Mouse (Mus musculus) urinary bladder, postnatal 10 days (tissue): ENCODE data around the gene Zscan2.

Experiments used
- DNase-seq: peaks from one replicate; pipeline ENCODE4 v3.0.0; 2022; ENCODE audit warnings: low spot score

Zscan2 gene

DNA sequence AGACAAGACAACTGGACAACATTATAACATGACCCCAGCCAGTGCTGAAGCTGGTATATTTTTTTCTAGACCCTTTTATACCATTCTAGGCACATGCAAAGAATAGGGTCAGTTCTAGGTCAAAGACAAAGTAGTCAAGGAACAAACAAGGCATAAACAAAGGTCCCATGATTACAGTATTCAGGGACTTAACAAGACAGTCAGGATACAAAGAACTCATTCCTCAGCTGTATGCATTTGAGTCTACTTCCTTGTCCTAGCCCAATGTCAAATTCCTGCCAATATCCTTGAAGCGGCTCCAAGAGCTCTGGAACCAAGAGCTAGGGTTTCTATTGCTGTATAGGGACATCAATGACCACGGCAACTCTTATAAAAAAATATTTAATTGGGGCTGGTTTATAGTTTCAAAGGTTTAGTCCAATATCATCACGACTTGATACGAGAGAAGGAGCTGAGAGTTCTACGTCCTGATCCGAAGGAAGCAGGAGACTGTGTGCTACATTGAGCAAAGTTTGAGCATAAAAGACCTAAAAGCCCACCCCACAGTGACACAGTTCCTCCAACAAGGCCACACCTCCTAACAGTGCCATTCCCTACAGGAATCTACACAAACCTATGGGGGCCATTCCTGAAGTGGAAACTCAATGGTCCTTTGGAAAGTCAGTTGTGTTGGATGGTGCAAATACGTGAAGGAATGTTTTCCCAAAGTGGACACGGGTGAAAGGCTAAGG is 16.6 kb upstream of the Zscan2 start:
- DNase-seq, result no peak

GRCm38 (mm10) chr7:80844691-80845090 is 16.0 kb upstream of the Zscan2 start:
- DNase-seq, result no peak

DNA sequence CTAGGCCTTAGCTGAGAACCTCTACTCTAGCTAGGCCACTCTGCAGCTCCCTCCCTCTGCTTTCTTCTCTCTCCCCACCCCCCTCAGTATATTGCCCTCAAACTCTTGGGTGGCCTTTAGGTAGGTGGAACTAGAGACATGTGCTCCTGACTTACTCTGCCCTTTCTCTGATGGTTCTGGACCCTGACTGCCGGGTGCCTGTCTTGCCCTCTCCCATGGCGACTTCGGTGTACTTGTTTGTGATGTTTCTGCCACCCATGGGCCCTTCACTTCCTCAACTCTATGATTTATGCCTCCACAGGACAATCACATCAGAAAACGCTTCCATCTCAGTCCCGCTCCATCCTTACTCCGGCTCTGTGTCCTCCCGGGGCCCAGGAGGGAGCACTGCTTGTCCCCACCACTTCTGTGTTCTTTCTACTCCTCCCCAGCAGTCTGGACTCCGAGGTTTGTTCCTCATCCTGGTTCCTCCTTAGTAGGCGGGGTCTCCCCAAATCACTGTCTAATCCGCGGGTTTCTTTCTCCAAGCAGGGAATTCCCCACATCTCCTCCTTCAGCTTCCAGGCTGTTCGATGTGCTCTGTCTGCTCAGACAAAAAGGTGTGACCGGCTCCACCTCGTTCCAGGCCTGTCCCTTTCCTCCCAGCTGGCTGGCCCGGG is 15.0 kb upstream of the Zscan2 start:
- DNase-seq, result no peak

- no peak for DNase-seq
Observed at GRCm38 (mm10) chr7:80846280-80846678, 14.4 kb upstream of the Zscan2 start.

DNA sequence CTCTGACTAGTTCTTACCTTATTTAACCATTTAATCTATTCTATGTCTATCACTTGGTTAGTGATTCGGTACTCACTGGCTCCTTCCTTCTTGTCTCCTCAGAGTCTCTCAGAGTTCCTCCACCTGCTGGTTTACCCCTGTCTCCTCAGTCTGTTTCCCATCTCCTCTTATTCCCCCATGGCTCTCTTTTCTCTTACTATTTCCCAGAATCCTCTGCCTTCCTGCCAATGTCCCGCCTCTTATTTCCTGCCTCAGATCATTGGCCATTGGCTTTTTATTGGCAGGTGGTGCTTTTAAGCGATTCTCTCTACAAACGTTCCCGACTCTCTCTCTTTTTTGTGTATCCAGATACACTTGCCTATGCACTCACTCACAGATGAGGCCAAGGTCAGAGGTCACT is 14.0 kb upstream of the Zscan2 start:
- DNase-seq, result no peak

GRCm38 (mm10) chr7:80849267-80849666 is 11.5 kb upstream of the Zscan2 start:
- DNase-seq, result no peak

GRCm38 (mm10) chr7:80849710-80850109 is 11.0 kb upstream of the Zscan2 start:
- DNase-seq, result no peak

- no peak for DNase-seq
Observed at GRCm38 (mm10) chr7:80850520-80850919, 10.2 kb upstream of the Zscan2 start.

DNA sequence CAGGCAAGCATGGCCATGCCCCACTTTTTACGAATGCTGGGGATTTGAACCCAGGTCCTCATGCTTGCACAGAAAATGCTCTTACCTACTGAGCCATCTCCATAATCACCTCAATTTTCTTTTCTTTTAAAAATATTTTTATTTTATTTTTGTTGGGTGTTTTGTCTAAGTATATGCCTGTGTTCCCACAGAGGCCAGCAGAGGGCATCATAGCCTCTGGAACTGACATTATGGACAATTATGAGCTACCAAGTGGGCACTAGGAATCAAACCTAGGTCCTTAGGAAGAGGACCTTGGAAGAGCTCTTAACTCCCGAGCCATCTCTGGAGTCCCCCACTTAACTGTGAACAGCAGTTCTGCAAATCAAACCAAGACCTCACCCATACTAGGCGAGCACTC is 7.5 kb upstream of the Zscan2 start:
- no peak for DNase-seq

- no peak for DNase-seq
Observed at GRCm38 (mm10) chr7:80855316-80855715, 5.4 kb upstream of the Zscan2 start.

DNA sequence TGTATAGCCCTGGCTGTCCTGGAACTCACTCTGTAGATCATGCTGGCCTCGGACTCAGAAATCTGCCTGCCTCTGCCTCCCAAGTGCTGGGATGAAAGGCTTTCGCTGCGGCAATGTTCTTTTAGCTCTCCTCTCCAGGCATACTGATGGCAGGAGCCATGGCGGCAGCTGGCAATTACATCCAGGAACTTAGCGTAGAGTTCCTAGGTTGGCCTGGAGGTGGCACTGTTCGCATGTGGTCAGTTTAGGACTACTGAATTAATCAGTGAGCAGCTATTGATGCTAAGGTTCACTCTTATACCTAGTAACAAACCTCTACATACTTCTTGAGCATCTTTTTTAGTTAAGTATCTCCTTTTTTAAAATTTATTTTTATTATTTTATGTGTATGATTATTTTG is 3.5 kb upstream of the Zscan2 start:
- DNase-seq, result no peak

GRCm38 (mm10) chr7:80860227-80860626 is 493 bp upstream of the Zscan2 start:
- DNase-seq, result no peak

DNA sequence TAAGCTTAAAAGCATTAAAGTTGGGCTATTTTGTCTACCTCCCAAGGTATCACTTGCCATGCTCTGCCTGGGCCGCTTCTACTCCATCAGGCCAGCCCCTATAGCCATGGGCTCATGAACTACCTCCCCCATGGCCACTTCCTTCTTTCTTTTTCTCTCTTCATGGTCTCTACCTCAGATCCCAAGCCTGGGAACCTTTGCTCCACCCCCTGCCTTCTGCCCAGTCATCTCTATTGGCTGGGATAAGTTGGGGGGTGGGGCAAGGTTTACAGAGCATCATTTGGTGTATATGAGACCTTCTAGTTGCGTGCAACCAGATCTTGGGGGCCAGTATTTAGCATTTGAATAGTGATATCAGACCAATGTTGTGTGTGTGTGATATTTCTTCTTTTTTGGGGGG is 1.8 kb downstream of the Zscan2 start:
- DNase-seq, result no peak

GRCm38 (mm10) chr7:80863520-80863919 is 2.8 kb downstream of the Zscan2 start:
- DNase-seq, result no peak

DNA sequence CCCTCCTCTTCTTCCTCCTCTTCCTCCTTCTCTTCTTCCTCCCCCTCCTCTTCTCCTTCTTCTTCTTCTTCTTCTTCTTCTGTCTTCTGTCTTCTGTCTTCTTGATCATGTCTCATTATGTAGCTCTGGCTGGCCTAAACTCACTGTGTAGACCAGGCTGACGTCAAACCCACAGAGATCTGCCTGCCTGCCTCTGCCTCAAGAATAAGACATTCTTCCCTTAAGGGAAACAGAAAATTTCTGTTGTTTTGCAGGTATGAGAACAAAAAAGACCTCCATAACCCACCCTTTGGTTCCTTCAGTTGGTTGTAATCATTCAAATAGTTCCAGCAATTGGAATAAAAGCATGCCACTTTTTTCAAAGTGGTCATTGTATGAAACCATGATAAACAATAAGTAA is 3.4 kb downstream of the Zscan2 start:
- DNase-seq, result no peak

DNA sequence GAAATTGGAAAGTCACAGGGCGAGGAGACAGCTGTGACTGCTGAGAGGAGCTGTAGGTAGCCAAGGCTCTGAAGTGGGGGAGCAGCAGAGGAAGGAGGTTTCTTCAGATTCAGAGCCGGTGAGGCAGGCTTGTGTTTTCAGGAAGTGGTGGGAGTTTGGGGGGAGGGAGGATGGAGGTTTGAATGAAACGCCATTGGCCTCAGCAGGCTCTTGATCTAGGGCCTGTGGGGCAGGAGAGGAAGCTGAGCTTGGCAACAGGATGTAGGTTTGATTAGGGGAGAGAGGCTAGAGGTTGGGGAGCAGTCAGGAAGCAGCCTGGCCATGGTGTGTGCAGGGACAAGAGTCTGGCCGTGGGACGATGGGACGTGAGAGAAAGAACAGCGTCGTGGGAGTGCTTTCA is 4.1 kb downstream of the Zscan2 start:
- DNase-seq, result no peak

DNA sequence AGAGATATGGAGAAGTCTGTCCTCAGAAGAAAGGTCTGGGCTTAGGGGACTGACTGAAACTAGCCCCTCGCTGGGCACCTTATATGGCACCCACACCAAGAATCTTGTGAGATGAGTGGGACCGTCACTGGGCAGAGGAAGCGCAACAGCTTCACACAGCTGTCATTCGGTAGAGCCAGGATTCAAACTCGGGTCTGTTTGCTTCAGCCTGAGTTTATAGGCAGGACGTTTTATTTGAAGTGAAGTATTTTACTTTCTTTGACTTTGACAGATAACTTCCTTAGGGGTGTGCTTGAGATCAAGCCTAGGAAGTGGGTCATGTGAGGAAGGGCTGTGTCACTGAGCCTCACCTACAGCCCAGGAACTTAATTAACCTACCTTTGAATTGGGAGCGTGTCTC is 4.8 kb downstream of the Zscan2 start:
- DNase-seq, result no peak

- no peak for DNase-seq
Observed at GRCm38 (mm10) chr7:80866514-80867147, 5.9 kb downstream of the Zscan2 start.

DNA sequence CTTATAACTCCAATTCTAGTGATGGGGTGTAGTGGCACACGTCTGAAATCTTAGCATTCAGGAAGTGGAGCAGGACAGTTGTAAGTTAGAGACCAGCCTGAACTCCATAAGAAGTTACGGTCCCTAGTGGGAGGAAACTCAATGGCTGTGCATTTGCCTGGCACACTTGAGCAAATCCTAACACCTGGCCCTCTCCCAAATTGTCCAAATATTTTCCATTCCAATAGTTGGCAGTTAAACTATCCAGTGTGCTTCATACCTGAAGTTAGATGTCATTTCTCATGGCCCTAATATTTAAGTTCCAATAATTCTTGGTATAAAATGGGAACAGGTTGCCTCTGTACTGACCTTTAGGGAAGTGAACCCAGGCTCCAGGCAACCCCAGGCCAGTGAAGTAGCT is 8.0 kb downstream of the Zscan2 start:
- no peak for DNase-seq

- DNase-seq, result no peak
Observed at GRCm38 (mm10) chr7:80873038-80873437, 12.3 kb downstream of the Zscan2 start.

DNA sequence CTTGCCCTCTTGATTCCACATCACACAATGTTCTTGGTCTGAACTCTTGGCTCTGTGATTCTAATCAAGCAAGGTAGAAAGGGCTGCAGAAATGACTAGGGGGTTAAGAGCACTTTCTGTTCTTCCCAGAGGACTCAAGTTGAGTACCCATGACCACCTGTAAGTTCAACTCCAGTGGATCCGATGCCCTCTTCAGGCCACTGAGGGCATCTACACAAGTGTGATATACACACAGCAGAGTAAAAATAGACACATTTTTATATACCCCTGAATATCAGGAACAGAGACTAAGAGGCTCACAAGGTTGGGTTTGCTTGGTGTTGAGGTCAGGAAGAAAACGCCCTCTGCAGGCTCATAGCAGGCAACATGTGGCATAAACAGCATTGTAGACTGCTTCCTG is 12.9 kb downstream of the Zscan2 start:
- DNase-seq, result no peak

DNA sequence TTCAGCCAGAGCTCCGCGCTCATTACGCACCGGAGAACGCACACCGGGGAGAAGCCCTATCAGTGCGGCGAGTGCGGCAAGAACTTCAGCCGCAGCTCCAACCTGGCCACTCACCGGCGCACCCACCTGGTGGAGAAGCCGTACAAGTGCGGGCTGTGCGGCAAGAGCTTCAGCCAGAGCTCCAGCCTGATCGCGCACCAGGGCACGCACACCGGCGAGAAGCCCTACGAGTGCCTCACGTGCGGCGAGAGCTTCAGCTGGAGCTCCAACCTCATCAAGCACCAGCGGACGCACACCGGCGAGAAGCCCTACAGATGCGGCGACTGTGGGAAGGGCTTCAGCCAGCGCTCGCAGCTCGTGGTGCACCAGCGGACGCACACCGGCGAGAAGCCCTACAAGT is 15.0 kb downstream of the Zscan2 start:
- DNase-seq, result no peak

DNA sequence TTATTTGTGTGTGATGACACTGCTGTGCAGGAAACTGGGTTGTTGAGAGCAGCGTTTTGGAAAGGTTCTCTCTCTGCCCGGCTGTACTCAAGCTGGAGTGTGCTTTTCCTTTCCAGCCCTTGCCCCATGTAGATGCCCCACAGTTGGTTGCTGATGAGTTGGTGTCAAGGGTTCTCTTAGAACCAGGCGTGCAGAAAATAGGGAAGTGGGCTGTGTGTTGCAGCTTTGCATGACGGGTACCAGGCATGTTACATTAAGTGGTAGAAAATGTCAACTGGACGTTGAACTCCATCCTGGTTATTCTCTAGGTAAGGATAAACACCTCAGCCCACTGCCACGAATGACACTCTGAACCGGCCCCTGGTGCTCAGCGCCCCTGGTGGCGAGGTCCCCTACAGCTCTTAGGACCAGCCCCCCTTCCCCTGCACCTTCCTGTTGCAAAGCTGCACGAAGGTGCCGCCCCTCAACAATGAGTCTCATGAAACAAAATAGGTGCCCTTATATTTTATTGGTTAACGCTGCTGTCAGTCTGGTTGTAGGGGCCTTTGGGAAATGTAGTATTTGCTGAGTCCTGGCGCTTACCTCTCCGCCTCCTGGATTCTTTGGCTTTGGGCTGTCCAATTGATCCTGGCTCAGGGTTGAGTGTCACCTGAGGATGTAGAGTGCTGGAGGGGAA is 22.2 kb downstream of the Zscan2 start:
- no peak for DNase-seq
